Mouse (Mus musculus) E14TG2a.4 (cell line): ENCODE measurements around the gene Slc24a3.
A peak's percentile ranks its signal among the peaks of the same experiment; 100 is the strongest.

ENCODE experiments used
- H3K27me3 ChIP-seq: 2 replicates; pipeline ENCODE4 v1.6.1; 2014; ENCODE audit warnings: low read length, control low read depth; ENCODE audit not compliant: insufficient read depth
- H3K36me3 ChIP-seq: 2 replicates; pipeline ENCODE4 v1.6.1; 2014; ENCODE audit warnings: low read length, control low read depth; ENCODE audit not compliant: insufficient read depth
- H3K4me1 ChIP-seq: replicated peaks from 2 replicates; pipeline ENCODE4 v1.6.1; 2014; ENCODE audit warnings: low read depth, low read length, control low read depth
- H3K4me3 ChIP-seq: replicated peaks from 2 replicates; pipeline ENCODE4 v1.5.1; 2014; ENCODE audit warnings: mild to moderate bottlenecking, low read length
- H3K9me3 ChIP-seq: 2 replicates; pipeline ENCODE4 v1.6.1; 2014; ENCODE audit warnings: low read length, control low read depth
- CTCF ChIP-seq: conservative IDR thresholded peaks from 2 replicates; pipeline ENCODE4 v1.5.1; 2014; ENCODE audit warnings: low read length
- NANOG ChIP-seq: IDR thresholded peaks from 2 replicates; pipeline ENCODE4 v1.6.1; 2014; ENCODE audit warnings: borderline replicate concordance, low read length, mixed read lengths
- POU5F1 ChIP-seq: IDR thresholded peaks from 2 replicates; pipeline ENCODE4 v1.6.1; 2014; ENCODE audit warnings: low read length, borderline replicate concordance

Gene Slc24a3

GRCm38 (mm10) chr2:145279336-145279735 lies 111.8 kb downstream of the Slc24a3 start:
- Histone ChIP-seq H3K27me3 (no peaks in the 10 kb centered on the region), H3K9me3 (no peaks in the 10 kb centered on the region), H3K4me3 (no peak overlapping the region), H3K4me1 (no peaks in the 10 kb centered on the region), H3K36me3 (no peaks in the 10 kb centered on the region)
- TF ChIP-seq POU5F1, result no peak
- no peak for TF ChIP-seq NANOG
- TF ChIP-seq CTCF, result no peak

GRCm38 (mm10) chr2:145283746-145284145 lies 116.2 kb downstream of the Slc24a3 start:
- H3K27me3 ChIP-seq, result no peaks in the 10 kb centered on the region
- no peaks in the 10 kb centered on the region for H3K36me3 ChIP-seq
- no peaks in the 10 kb centered on the region for H3K9me3 ChIP-seq
- H3K4me3 ChIP-seq, result no peak overlapping the region
- H3K4me1 ChIP-seq, result no peaks in the 10 kb centered on the region
- no peak for TF ChIP-seq CTCF
- TF ChIP-seq NANOG, result no peak
- TF ChIP-seq POU5F1, result no peak

DNA sequence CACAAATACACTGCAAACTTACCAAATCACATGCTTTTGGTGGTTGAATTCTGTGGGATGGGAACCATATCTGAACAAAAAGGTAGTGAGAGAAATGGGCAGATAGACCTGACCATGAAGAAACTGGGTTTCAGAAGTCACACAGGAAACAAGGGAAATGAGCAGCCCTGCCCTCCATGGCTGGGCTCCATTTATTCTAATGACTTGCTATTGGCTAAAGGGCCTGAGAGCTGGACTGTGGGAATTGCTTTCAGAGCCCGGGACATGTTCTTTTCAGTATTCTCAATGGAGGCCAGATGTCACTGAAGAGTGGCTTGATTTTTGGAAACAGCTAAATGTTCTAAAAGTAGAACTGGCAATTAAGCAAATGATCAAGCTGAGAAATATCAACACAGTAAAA lies 120.9 kb downstream of the Slc24a3 start:
- no peaks in the 10 kb centered on the region for H3K36me3 ChIP-seq
- H3K4me1 ChIP-seq, result no peaks in the 10 kb centered on the region
- H3K27me3 ChIP-seq, result no peaks in the 10 kb centered on the region
- no peaks in the 10 kb centered on the region for H3K9me3 ChIP-seq
- no peak for TF ChIP-seq POU5F1
- no peak for TF ChIP-seq CTCF
- TF ChIP-seq NANOG, result no peak
- no peak overlapping the region for H3K4me3 ChIP-seq

- H3K9me3 ChIP-seq, result no peaks in the 10 kb centered on the region
- H3K4me3 ChIP-seq, result no peak overlapping the region
- H3K36me3 ChIP-seq, result no peaks in the 10 kb centered on the region
- H3K4me1 ChIP-seq, result no peaks in the 10 kb centered on the region
- TF ChIP-seq CTCF, result peak; percentile 13
- no peak for TF ChIP-seq NANOG
- TF ChIP-seq POU5F1, result no peak
- no peaks in the 10 kb centered on the region for H3K27me3 ChIP-seq
These were observed 123.9 kb downstream of the Slc24a3 start for GRCm38 (mm10) chr2:145291473-145291872.

GRCm38 (mm10) chr2:145292196-145292595 lies 124.6 kb downstream of the Slc24a3 start:
- Histone ChIP-seq H3K36me3 (no peaks in the 10 kb centered on the region), H3K4me1 (no peaks in the 10 kb centered on the region), H3K4me3 (no peak overlapping the region), H3K9me3 (no peaks in the 10 kb centered on the region), H3K27me3 (no peaks in the 10 kb centered on the region)
- TF ChIP-seq POU5F1 (no peak), NANOG (no peak)

- no peak overlapping the region for H3K4me3 ChIP-seq
- no peaks in the 10 kb centered on the region for H3K27me3 ChIP-seq
- TF ChIP-seq NANOG (no peak), POU5F1 (no peak), CTCF (no peak)
- H3K4me1 ChIP-seq, result no peaks in the 10 kb centered on the region
- no peaks in the 10 kb centered on the region for H3K36me3 ChIP-seq
- no peaks in the 10 kb centered on the region for H3K9me3 ChIP-seq
These were observed 125.3 kb downstream of the Slc24a3 start for GRCm38 (mm10) chr2:145292816-145293215.

- TF ChIP-seq POU5F1 (no peak), NANOG (no peak), CTCF (no peak)
- H3K27me3 ChIP-seq, result no peaks in the 10 kb centered on the region
- H3K9me3 ChIP-seq, result no peaks in the 10 kb centered on the region
- no peaks in the 10 kb centered on the region for H3K36me3 ChIP-seq
- H3K4me3 ChIP-seq, result no peak overlapping the region
- H3K4me1 ChIP-seq, result no peaks in the 10 kb centered on the region
These were observed 129.4 kb downstream of the Slc24a3 start for GRCm38 (mm10) chr2:145296906-145297305.

DNA sequence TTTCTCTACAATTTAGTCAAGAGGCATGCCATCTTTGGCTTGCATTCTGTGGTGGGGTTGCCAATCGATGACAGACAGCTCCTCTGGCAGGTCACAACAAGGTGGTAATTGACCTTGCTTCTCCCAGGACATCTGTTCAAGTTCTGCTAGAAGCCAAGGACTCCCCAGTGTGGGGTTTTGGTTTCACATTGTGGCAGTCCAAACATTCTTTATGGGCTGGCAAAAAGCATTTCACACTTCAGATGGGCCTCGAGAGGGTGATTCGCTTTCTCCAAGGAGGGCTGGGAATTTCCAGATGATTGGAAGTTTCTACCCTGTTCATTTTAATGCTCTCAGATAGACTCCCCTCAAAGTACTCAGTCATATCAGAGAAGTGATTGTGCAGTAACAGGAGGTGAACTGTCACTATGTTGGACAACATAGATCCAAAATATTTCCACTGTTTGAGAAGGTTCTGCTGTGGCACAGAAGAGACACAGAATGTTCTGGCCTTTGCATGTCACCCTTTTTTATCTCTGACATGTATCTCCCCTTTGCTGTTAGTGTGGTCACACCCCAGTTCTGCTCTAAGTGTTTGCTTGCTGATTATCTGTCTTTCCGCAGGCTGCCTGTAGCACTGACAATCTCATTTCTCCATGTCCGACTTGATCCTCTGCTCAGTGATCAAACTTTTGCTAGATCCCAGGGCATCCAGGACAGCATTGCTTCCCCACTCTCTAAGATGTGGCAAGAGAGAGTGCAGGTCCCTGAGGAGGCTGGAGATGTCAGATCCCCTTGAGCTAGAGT lies 132.6 kb downstream of the Slc24a3 start:
- H3K36me3 ChIP-seq, result no peaks in the 10 kb centered on the region
- H3K9me3 ChIP-seq, result no peaks in the 10 kb centered on the region
- no peaks in the 10 kb centered on the region for H3K4me1 ChIP-seq
- no peaks in the 10 kb centered on the region for H3K27me3 ChIP-seq
- no peak for TF ChIP-seq NANOG
- no peak overlapping the region for H3K4me3 ChIP-seq

DNA sequence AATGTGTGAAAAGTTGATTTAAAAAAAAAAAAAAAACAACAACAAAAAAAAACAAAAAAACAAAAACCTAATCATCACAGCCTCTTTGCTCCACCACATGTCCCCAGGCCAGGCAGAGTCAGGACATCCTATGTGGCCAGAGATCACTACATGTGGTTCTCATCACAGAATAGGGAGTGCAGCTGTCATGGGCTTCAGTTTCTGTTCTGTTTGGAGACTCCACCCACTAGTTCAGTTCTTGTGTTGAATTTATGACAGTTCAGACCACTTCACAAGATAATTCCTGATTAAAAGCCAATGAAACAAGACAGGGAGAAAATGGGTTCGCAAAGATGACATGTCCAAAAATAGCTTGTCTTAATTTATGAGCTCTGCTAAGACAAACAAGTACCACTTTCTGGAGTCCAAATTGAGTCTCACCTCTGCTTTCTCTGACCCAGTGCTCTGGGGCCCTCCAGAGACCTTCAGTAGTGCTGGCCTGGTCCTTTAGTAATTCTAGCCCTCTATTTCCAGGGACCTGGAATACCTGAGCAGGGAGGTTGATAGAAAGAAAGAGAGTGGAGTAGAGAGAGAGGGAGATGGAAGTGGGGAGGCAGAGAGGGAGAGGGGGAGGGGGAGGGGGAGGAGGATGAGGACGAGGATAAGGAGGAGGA lies 139.8 kb downstream of the Slc24a3 start:
- no peak overlapping the region for H3K4me3 ChIP-seq
- no peaks in the 10 kb centered on the region for H3K9me3 ChIP-seq
- no peaks in the 10 kb centered on the region for H3K36me3 ChIP-seq
- no peaks in the 10 kb centered on the region for H3K27me3 ChIP-seq
- no peaks in the 10 kb centered on the region for H3K4me1 ChIP-seq
- no peak for TF ChIP-seq POU5F1
- no peak for TF ChIP-seq NANOG
- TF ChIP-seq CTCF, result no peak
